Mouse (Mus musculus) heart, embryonic 11.5 days (tissue): ENCODE measurements around the gene Obsl1. TPM values are rescaled to one million over a fixed set of nuclear protein-coding genes. Genes with fewer than 3 reads are reported as not detected.
A peak's percentile ranks its signal among the peaks of the same experiment; 100 is the strongest.

Experiments used
- ATAC-seq: fragments of 200-750 bp; cut with Nextera tagmentation; replicated peaks from 2 replicates; pipeline ENCODE4 v1.8.0; 2017; ENCODE audit warnings: moderate library complexity; ENCODE audit not compliant: insufficient number of reproducible peaks, low FRiP score, low TSS enrichment
- H3K27ac ChIP-seq: fragments of 300-500 bp; sonication (generic); 2 replicates; pipeline ENCODE4 v1.5.1; 2014; ENCODE audit warnings: mild to moderate bottlenecking, low read depth, low read length
- H3K27me3 ChIP-seq: fragments of 300-500 bp; sonication (generic); 2 replicates; pipeline ENCODE4 v1.6.1; 2014; ENCODE audit warnings: mild to moderate bottlenecking, low read length, mixed read lengths; ENCODE audit not compliant: control insufficient read depth, insufficient read depth
- H3K36me3 ChIP-seq: fragments of 300-500 bp; sonication (generic); 2 replicates; pipeline ENCODE4 v1.6.1; 2014; ENCODE audit warnings: mild to moderate bottlenecking, low read length, moderate library complexity, mixed read lengths; ENCODE audit not compliant: control insufficient read depth, insufficient read depth
- H3K4me1 ChIP-seq: fragments of 300-500 bp; sonication (generic); 2 replicates; pipeline ENCODE4 v1.6.1; 2014; ENCODE audit warnings: low read length; ENCODE audit not compliant: control insufficient read depth, insufficient read depth
- H3K4me2 ChIP-seq: fragments of 300-500 bp; sonication (generic); 2 replicates; pipeline ENCODE4 v1.6.1; 2014; ENCODE audit warnings: mild to moderate bottlenecking, moderate library complexity
- H3K4me3 ChIP-seq: fragments of 300-500 bp; sonication (generic); 2 replicates; pipeline ENCODE4 v1.5.1; 2014; ENCODE audit warnings: low read depth, low read length
- H3K9ac ChIP-seq: fragments of 300-500 bp; sonication (generic); 2 replicates; pipeline ENCODE4 v1.6.1; 2014; ENCODE audit warnings: mild to moderate bottlenecking, low read depth, low read length, moderate library complexity
- H3K9me3 ChIP-seq: fragments of 300-500 bp; sonication (generic); replicated peaks from 2 replicates; pipeline ENCODE4 v1.6.1; 2016; ENCODE audit warnings: low read length; ENCODE audit not compliant: control insufficient read depth
- WGBS: fragments of 180-500 bp; shearing (Covaris S2); extraction: QIAGEN DNeasy Blood & Tissue Kit; methylation state at CpG from one replicate; pipeline ENCODE4 v1.1.7; 2014; ENCODE audit not compliant: insufficient replicate concordance; 5-methylcytosine and 5-hydroxymethylcytosine counted together
- polyA plus RNA-seq: library from polyadenylated mRNA; unstranded; fragments of >200 nt; fragmentation: Nextera tagmentation; extraction: Ambion mirVana; gene quantifications from 2 replicates; pipeline ENCODE4 v1.2.1, GENCODE M21; 2014

Obsl1 gene
- polyA plus RNA-seq, 1 experiment from 2014 or later = 98.8 TPM

DNA sequence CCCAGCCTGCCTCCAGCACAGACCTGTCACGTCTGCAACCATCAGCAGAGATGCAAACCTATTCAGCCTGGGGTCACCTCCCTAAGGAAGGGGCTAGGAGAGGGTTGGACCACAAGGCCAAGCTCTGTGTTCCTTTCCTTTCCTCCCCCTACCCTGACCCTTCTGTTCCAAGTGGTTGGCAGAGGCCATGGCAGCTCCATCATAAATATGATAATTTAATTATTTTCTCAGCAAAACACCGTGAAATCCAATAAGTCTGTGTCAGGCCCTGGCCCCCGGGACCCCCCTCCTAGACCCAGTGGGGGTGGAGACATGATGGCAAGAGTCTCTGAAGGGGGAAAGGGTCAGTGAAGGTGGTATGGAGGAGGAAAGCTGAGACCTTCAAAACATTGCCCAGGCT is 62.0 kb downstream of the Obsl1 start:
- no peak overlapping the region for H3K27ac ChIP-seq
- no peak overlapping the region for H3K4me2 ChIP-seq
- 45% methylated on average over 3 of the region's 3 CpGs for WGBS
- no peak overlapping the region for H3K4me3 ChIP-seq
- H3K4me1 ChIP-seq = peaks cover 54% of the 10 kb centered on the region
- ATAC-seq = no peak
- H3K9me3 ChIP-seq = no peaks in the 10 kb centered on the region
- H3K36me3 ChIP-seq = no peaks in the 10 kb centered on the region
- H3K27me3 ChIP-seq = peaks cover 25% of the 10 kb centered on the region
- no peak overlapping the region for H3K9ac ChIP-seq

DNA sequence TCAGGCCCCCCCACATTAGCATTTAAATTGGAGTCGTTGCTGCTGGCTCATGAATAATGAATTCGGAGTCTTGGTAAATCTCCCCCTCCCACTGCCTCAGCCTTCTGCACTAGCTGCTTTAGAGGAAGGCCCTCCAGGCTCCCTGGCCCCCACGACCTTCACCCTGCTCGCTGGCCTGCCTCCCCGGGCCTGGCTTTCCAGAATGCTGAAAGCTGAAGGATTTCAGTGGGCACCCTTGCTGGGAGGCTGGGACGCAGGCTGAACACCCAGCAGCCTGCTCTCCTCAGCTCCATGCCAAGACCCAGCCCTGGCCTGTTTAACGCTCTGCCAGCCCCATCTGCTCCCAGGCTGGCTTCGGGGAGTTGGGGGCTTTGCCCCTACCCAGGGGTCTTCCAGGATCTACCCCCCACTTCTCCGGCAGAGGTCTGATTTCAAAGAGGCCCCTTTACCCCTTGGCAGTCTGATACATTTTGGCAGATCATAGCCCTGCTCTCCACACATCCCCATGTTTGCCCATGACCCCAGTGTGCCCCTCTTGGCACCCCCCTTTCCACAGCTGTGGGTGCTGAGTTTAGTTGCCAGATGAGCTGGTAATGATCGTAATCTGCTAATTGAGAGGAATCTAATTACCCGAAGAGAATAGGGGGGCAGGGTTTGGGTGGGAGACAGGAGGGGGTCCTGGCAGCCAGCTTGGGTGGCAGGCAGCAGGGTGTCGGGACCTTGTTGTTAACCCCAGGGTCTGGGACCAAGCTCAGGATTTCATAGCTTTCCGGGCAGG is 62.8 kb downstream of the Obsl1 start:
- Histone ChIP-seq H3K36me3 (no peaks in the 10 kb centered on the region), H3K9me3 (no peaks in the 10 kb centered on the region), H3K27me3 (peaks cover 18% of the 10 kb centered on the region), H3K4me2 (no peak overlapping the region), H3K4me1 (peaks cover 50% of the 10 kb centered on the region), H3K27ac (no peak overlapping the region), H3K4me3 (no peak overlapping the region), H3K9ac (no peak overlapping the region)
- ATAC-seq = no peak
- WGBS = 43% methylated on average over 13 of the region's 13 CpGs

DNA sequence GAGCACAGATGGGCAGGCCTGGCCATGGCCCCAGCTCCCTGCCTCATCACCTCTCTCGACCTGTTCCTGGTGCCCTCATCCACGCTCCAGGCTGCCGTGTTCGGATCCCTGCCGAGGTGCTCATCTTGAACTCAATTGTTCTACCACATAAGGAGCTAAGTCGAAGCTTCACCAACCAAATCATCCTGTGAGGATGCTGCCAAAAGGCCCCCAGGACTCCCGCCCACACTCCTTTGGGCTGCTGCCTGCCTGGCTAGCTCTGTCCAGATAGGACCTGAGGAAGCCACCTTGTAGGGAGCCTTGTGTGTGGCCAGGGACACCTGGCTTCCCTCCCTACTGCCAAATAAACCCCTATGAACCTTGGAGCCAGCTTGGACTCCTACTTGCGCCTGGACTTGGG is 63.4 kb downstream of the Obsl1 start:
- Histone ChIP-seq H3K9me3 (no peaks in the 10 kb centered on the region), H3K27ac (no peak overlapping the region), H3K4me1 (peaks cover 44% of the 10 kb centered on the region), H3K36me3 (no peaks in the 10 kb centered on the region), H3K4me3 (no peak overlapping the region), H3K4me2 (no peak overlapping the region), H3K9ac (no peak overlapping the region), H3K27me3 (peaks cover 13% of the 10 kb centered on the region; the same call in 1 of the 2 replicates)
- ATAC-seq = no peak
- WGBS = 56% methylated on average over 8 of the region's 8 CpGs

DNA sequence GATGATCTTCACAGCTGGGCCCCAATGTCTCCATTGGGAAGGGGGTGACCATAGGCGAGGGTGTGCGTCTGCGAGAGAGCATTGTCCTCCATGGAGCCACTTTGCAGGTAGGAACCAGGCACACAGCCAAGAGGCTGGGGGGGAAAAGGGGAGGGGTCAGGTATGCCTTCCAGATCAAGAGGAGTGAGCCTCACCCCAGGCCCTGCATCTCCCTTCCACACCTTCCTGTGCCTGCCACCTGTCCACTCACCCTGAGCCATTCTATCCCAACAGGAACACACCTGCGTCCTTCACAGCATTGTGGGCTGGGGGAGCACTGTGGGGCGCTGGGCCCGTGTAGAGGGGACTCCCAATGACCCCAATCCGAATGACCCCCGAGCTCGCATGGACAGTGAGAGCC is 64.1 kb downstream of the Obsl1 start:
- Histone ChIP-seq H3K4me2 (no peak overlapping the region), H3K9me3 (no peaks in the 10 kb centered on the region), H3K27ac (no peak overlapping the region), H3K36me3 (no peaks in the 10 kb centered on the region), H3K4me3 (no peak overlapping the region), H3K9ac (no peak overlapping the region), H3K4me1 (peaks cover 41% of the 10 kb centered on the region), H3K27me3 (peaks cover 7% of the 10 kb centered on the region; the same call in 1 of the 2 replicates)
- WGBS = 86% methylated on average over 9 of the region's 9 CpGs
- no peak for ATAC-seq

DNA sequence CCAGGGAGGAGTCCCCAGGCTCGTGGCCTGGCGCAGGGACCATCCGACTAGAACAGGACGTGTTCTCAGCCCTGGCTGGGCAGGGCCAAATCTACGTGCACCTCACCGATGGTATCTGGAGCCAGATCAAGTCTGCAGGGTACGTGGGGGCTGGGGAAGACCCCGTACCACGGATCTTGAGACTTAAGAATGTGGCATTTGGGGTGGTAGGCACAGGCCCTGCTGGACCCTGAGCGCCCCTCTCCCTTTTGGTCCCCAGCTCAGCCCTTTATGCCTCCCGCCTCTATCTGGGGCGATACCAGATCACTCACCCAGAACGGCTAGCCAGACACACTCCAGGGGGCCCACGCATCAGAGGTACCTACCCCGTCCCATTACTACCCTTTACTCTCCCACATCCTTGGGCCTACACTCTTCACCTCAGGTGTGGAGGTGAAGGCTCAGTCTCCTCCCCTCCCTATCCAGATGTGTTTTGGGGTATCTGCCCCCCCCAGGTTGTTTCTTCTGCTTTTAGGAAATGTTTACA is 64.7 kb downstream of the Obsl1 start:
- Histone ChIP-seq H3K4me3 (no peak overlapping the region), H3K27me3 (peaks cover under 1% of the 10 kb centered on the region; the same call in 1 of the 2 replicates), H3K9ac (no peak overlapping the region), H3K4me2 (no peak overlapping the region), H3K9me3 (no peaks in the 10 kb centered on the region), H3K27ac (no peak overlapping the region), H3K4me1 (peaks cover 41% of the 10 kb centered on the region), H3K36me3 (no peaks in the 10 kb centered on the region)
- 83% methylated on average over 15 of the region's 15 CpGs for WGBS
- no peak for ATAC-seq

DNA sequence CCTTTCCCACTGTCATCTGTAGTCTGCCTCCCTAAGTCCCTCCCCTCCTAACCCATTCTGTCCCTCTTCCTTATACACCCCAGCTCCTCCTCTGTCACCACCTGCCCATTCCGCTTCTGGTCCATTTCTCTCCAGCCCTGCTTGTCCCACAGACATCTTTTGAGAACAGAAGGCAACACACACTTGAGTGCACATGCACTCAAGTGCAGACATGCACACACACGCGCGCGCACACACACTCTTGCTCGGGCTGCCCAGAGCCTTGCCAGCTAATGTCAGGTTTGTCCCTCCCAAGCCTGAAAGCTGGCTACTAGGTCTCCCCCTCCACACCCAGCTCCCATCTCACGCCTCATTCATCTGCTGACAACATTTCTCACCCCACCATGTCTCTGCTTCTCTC is 65.6 kb downstream of the Obsl1 start:
- Histone ChIP-seq H3K4me1 (peaks cover 34% of the 10 kb centered on the region), H3K27me3 (no peaks in the 10 kb centered on the region; the same call in 1 of the 2 replicates)
- WGBS = 92% methylated on average over 7 of the region's 7 CpGs

DNA sequence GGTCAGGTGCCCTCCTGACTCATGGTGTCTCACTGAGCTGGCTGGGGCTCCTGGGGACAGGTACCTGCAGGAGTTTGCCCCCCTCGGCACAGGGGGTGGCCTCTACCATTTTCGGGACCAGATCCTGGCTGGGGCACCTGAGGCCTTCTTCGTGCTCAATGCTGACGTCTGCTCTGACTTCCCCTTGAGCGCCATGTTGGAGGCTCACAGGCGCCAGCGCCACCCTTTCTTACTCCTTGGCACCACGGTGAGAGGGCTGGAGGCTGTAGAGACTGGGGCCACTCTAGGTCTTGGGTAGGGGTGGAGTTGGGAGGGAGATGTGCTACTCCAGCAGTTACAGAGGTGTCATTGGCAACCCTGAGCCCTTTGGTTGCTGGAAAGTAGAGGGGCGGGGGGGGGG is 67.5 kb downstream of the Obsl1 start:
- Histone ChIP-seq H3K27ac (no peak overlapping the region), H3K4me3 (no peak overlapping the region), H3K4me1 (peaks cover 17% of the 10 kb centered on the region; the same call in 1 of the 2 replicates), H3K9ac (no peak overlapping the region), H3K4me2 (no peak overlapping the region), H3K9me3 (no peaks in the 10 kb centered on the region), H3K36me3 (no peaks in the 10 kb centered on the region), H3K27me3 (no peaks in the 10 kb centered on the region; the same call in 1 of the 2 replicates)
- 67% methylated on average over 8 of the region's 9 CpGs for whole genome bisulfite sequencing
- no peak for ATAC-seq

More for the DNA sequence above, 65.6 kb downstream of the Obsl1 start:
- Histone ChIP-seq H3K4me2 (no peak overlapping the region), H3K4me3 (no peak overlapping the region), H3K9ac (no peak overlapping the region), H3K36me3 (no peaks in the 10 kb centered on the region), H3K27ac (no peak overlapping the region), H3K9me3 (no peaks in the 10 kb centered on the region)
- no peak for ATAC-seq

DNA sequence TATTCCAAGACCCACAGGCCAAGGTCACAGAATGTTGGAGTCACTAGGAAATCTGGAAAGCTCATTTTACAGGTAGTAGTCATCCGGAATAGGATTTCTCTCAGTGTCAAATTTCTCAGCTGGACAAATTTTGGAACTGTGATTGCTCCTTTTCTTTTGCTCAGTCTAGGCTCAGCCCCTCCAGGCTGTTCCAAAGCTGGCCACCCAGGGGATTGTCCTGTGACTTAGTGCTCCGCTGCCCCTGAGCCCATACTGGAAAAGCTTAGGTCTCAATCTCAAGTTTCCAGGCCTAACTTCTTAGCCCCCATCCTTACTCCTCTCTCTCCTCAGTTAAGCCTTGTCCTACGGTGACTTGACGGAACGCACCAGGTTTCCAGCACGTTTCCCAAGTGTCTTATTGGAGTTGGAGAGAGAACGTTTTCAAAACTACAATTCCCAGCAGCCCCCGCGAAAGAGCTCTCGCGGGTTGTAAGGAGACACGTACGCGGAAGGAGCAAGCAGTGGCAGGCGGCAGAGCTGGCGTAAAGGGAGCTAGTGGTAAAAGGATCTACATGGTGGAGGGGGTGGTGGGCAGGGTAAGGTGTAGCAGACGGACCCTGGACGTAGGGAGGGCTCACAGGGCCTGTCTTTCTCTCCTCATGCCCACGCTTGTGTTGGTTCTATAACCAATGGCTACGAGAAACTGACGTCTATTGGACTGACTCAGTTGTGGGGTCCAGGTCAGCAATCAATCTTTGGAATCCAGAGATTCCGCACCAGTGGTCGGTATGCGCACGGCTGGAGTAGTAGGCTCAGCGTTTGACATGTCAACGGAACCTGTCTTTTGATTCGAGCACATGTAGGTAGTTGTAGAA is 70.5 kb downstream of the Obsl1 start, which contains the start of gene Gmppa:
Gene Gmppa, plus strand, starts transcription at position 456 of the 854 bp plus-strand sequence.
- Histone ChIP-seq H3K36me3 (no peaks in the 10 kb centered on the region), H3K9me3 (no peaks in the 10 kb centered on the region), H3K27me3 (no peaks in the 10 kb centered on the region), H3K4me3 (peak within 1 kb of the TSS; percentile 68), H3K4me2 (peak within 1 kb of the TSS; percentile 83), H3K4me1 (peaks cover 14% of the 10 kb centered on the region; the same call in 1 of the 2 replicates), H3K9ac (peak within 1 kb of the TSS; percentile 81), H3K27ac (peak within 1 kb of the TSS; percentile 65; the same call in 1 of the 2 replicates)
- peak; percentile 46; the same call in 1 of the 2 replicates for ATAC-seq
- 5% methylated on average over 28 of the region's 28 CpGs for WGBS
